Mouse (Mus musculus): Measurements from ENCODE around the gene Ifngr1. TPM values are rescaled to one million over a fixed set of nuclear protein-coding genes. Genes with fewer than 3 reads are reported as not detected.
A peak's percentile ranks its signal among the peaks of the same experiment; 100 is the strongest.

Ifngr1 gene
- total RNA-seq (2021) = 10 to 100 TPM; 18.7 to 20.1 TPM
- long read RNA-seq, transcript Ifngr1-201 (7 exons, 2,112 nt) = major isoform, 27 of 27 reads
- long read RNA-seq, partial matches to known transcripts = 0 of 27 reads
- long read RNA-seq, other reads (novel, unspliced or antisense) = 0 of 27 reads

DNA sequence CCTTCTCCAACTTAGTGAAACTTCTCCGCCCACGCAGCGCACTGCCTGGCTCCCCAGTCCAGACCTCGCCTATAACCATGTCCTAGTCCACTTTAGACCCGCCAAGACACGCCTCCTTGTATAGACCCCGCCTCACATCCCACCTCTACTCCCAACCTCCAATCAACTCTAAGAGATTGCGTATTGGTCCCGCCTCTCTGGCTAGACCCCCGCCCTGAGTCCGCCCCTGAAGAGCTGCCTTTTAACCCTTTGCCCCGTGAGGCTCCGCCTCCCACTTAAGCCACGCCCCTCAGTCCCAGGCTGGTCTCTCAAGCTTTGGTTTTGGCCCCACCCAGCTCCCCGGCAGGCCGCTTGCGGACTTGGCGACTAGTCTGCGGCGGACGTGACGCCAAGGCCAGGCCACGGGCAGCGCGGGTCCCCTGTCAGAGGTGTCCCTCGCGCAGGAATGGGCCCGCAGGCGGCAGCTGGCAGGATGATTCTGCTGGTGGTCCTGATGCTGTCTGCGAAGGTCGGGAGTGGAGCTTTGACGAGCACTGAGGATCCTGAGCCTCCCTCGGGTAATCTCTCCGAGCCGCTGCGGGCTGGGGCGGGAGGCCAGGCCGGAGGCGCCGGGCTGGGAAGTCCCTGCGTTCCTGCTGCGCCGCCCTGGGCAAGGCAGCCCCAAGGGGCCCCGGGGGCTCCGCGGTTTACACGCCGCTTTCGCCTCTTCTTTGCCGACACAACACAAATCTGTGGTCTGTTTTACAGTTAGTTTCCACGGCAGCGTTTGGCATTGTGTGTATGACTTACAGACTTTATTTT lies at the start of gene Ifngr1:
Gene Ifngr1, plus strand, starts transcription at position 309 of the 801 bp plus-strand sequence.
- peak; percentile 92 to 95 for DNase-seq (ENCODE audit: low spot score in 2 of 2)

DNA sequence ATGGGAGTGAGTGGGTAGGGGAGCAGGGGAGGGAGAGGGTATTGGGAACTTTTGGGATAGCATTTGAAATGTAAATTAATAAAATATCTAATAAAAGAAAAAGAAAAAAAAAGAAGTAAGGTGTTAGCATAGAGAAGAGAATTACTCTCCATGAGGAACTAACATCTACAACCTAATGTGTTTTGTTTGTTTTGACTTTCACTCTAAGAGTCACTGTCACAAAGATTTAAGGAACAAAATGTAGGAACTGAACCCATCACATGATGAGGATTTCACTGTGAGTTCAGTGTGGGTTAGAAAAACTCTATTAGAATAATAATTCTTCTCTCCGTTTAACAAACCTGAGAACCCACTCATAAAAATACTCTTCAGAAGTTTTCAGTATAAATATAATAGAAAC lies 44.9 kb upstream of the Ifngr1 start:
- DNase-seq (ENCODE audit: low spot score in 2 of 2) = no peak

DNA sequence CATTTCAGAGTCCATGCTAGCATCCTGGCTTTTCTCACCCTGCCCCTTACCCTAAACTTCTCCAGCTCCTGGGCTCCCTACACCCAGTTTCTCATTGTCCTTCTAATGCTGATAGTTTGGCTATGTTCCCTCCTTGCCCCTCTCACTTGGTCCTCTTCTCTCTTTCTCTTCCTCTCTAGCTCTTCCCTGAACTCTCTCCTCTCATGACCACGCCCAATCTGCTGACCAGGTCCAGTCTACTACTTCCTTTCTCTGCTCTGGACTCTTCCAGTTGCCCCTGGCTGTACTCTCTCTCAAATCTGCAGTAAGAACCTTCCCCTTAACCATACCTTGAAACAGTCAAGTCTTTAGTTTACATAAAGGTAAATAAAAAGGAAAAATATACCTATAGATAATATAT lies 43.7 kb upstream of the Ifngr1 start:
- no peak for DNase-seq (ENCODE audit: low spot score in 2 of 2)

DNA sequence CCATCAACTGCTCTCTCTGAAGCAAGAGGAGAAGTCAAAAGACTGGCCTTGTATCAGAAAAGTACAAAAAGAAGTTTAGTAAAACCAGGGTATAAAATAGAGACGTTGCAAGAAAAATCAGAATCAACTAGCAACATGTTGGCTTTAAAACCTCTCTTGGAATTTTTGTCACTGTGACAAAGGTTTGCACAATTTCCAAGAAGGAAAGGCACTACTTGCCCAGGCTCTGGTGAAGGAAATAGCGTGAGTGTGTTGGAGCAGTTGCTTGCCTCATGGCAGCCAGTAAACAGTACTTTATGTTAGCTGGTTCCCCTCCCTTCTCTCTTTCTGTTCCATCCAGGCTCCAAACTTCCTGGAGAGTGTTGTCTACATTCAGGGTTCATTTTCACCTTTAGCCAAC lies 43.3 kb upstream of the Ifngr1 start:
- DNase-seq (ENCODE audit: low spot score in 2 of 2) = no peak

DNA sequence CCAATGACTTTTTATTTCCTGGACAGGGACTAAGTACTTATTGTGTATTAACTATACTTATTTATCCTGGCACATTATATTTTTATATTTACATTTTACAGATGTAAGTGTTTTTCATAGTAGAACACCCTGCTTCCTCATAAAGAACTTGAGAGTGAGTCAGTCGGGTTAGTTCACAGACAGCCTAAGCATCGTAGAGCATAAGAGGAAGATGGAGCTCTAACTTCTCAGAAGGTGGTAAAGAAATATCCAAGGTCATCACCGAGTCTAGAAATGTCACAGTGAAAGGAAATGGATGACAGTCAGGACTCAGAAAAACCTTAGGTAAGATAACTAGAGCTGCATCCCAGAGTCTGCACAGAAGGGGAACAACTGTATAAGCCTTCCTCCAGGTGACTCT lies 40.2 kb upstream of the Ifngr1 start:
- DNase-seq (ENCODE audit: low spot score in 2 of 2) = no peak

DNA sequence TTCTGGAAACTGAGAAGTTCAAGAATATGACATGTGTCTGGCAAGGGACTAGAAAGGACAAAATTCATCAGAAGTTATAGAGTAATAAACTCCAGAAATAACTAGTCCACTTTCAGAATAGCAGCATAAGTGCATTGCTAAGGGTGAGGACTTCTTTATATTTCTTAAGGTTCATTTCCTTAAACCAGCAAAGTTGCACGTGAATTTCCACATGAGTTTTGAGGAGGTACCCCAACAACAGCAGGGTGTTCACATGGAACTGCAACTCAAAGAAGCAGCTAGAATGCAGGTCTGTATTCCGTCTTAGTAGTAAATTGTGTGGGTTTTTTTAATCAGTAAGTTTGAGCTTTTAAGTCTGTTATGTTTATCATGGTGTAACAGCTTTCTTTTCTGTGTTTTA lies 37.9 kb upstream of the Ifngr1 start:
- no peak for DNase-seq (ENCODE audit: low spot score in 2 of 2)

DNA sequence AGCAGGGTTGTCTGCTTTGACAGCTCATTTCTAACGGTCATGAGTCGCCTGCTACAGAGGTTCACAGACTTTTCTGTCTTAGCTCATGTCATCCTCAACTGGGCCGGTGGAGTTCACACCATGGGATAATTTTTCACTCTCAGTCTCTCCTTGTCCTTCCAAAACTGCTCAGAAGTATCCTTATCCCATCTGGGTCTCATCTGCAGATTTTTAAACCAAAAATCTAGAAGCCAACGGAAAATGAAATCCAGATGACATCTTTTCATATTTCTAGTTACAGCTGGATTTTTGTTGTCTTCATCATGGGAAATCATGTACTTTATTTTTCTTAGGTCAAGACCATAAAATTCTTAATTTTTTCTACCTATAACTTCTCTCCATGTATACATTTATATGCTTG lies 34.1 kb upstream of the Ifngr1 start:
- no peak for DNase-seq (ENCODE audit: low spot score in 2 of 2)

DNA sequence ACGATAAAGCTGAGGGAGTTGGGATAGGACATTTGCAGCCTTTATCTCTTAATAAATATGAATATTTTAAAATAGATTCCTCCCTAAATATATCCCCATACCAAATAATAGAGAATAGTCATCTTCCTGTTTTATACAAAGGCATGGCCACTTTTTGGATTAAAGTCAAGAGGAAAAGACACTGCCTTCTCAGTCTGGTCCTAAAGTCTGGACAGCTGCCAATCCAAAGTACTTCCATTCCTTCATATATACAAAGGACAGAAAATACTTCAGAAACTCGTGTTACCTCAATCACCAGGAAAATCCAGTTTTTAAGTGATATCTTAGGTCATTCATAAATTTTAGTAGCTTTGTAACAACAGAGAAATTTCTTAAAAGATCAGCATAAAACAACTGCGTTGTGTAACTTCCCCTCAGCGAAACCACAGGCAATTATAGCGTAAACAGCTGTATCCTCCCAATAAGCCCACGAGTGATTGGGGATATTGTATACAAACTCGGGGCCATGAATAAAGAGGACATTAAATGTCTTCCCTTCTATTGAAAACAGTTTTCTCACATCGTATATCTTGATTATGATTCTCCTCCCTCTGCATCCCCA lies 32.1 kb upstream of the Ifngr1 start:
- no peak for DNase-seq (ENCODE audit: low spot score in 2 of 2)

DNA sequence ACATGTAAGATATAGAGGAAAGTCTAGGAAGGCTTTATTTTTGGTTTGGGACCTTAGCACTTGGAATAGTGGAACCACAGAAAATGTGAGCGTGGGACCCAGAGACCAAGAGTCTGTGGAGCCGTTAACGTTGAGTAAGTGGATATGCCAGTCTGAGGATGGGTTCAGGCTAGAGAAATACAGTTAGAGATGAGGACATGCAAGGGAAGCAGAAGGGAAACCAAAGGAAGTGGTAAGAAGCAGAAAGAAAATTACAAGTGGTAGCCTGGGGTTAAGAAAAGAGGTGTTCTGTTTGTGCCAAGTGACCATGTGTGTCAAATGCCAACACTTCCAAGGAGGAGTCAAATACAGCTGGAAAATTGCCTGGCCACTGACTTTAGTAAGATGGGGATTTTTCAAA lies 29.2 kb upstream of the Ifngr1 start:
- DNase-seq (ENCODE audit: low spot score in 2 of 2) = no peak

DNA sequence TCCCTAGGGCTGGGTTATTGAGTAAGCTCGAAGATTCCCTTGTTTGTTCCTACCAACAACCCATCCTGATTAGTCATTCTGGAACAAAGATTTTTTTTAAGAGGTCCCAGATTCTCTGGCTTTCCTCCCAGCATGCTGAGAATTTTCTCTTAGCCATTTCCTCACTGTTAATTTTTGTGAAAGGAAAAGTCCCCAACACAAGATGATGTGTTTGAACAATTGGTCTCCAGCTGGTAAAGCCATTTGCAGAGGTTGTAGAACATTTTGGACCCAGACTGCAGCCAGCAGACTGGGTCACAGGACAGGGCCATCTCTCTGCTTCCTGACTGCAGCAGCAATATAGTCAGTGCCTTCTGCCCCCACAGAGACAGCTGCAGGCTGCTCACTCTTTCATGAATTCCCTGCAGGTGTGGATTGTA lies 28.3 kb upstream of the Ifngr1 start:
- DNase-seq (ENCODE audit: low spot score in 2 of 2) = peak in 1 of 2 experiments; percentile 13

DNA sequence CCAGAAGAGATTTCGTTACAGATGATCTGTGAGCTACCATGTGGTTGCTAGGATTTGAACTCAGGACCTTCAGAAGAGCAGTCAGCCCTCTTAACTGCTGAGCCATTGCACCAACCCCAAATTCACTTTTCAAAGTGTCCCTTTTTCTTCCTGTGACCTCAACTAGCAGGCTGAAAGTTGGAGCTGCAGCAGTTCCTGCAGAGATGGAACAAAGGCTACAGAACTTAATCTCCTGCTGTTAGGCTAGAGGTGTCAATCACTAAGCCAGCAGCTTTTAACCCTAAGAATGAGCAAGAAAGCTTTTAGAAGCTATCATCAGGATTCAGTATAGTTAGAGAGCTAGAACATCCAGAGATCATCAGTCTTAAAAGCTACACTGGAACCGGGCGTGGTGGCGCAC lies 24.3 kb upstream of the Ifngr1 start:
- DNase-seq (ENCODE audit: low spot score in 2 of 2) = no peak

DNA sequence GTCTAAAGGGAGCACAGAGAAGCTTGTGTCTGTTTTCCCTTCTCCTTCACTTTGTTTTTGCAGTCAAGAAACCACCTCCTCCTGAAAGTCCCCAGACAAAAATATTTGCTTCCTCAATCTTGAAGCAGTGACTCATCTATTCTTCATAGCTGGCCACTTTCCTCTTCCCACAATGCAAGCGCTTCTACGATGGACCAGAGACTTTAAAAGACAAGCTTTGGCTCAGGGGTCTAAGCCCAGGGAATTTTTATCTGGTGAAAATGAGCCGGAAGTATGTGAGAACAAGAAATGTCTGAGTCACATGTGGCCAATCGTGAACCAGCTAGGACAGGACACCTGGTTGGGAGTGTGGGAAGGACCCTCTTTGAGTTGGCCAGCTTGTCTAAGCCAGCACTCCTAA lies 21.5 kb upstream of the Ifngr1 start:
- DNase-seq (ENCODE audit: low spot score in 2 of 2) = no peak

DNA sequence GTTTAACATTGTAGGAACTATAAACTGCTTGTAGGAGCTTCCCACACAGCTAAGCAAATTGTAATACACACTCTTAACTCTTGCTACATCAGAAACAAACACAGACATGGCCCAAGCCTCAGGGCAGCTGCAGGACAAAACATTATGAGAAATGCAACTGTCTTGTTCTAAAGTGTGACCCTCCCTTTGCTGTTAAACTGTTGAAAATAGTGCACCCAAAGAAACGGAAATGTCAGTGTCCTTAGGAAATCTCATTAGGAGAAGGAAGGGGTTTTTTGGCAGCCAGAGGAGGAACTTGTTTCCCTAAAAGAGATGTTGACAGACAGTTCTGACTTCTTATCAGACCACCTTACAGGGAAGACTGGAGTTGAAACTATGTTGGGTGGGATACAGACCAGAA lies 21.0 kb upstream of the Ifngr1 start:
- DNase-seq (ENCODE audit: low spot score in 2 of 2) = no peak

DNA sequence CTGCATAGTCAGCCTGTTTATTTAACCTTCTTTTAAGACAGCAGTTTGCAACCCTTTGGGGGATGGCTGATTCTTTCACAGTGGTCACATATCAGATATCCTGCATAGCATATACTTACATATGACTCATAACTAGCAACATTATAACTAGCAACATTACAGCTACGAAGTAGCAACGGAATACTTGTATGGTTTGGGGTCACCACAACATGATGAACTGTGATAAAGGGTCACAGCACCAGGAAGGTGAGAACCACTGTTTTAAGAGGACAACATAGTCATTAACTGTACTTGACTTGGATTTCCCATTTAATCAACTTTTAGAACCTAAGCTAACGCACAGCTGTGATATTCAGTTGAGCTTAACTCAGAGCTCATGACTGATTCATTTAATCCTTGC lies 14.2 kb upstream of the Ifngr1 start:
- DNase-seq (ENCODE audit: low spot score in 2 of 2) = no peak

DNA sequence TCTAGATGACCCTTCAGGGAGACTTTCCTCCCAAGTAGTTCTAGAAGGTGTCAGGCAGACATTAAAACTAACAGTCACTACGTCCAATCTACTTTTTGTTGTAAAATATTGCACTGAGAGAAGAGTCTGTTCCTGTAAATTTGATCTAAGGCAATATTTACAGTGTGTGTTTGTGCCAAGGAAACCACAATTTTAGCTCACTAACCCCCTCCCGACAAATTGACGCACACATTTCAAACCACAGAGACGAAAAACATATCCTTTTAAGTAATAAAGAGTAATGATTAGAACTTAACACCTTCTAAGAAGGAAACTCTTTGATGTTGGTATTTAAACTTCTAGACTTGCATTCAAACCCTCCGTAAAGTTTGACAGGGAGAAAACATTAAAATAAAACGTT lies 13.7 kb upstream of the Ifngr1 start:
- no peak for DNase-seq (ENCODE audit: low spot score in 2 of 2)

DNA sequence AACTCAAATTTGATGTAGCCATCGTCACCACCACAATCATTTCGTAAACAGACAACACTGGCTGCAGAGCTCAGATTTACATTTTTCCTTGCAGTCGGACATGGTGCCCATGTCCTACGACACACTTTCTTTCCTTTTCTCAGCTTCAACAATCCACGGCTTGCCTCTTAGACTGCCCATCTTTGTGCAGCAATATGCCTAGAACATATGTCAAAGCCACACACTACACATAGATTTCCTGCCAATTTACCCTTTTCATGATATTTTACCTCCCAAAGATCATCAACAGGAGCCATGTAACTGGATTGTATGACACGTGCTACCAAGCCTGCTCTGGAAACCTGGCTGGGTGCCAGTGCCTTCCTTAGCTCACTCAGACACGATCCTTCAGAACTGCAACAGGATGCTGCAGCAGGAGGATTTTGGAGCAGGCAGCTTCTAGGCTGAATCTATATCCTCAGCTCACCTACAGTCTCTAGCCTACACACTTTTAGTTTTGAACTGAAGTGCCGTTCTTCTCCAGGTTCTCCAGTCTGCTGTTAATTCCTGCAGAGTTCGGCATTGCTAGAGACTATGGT lies 13.3 kb upstream of the Ifngr1 start:
- DNase-seq (ENCODE audit: low spot score in 2 of 2) = peak in 1 of 2 experiments; percentile 32

DNA sequence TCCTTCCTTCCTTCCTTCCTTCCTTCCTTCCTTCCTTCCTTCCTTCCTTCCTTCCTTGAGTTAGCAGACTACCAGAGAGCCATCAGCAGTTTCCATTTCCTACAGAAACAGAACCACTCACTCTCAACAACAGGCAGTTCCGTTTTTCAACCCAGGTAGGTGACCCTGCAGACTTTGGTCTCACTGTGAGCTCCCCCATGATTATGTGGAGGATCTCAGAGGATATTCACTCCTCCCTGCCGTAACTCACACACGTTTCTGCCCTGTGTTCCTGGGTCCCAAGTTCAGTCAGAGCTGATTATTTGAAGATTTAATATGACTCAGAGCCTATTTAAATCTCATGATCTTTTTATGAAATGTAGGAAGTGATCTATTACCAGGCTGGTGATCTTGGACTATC lies 11.1 kb upstream of the Ifngr1 start:
- no peak for DNase-seq (ENCODE audit: low spot score in 2 of 2)

DNA sequence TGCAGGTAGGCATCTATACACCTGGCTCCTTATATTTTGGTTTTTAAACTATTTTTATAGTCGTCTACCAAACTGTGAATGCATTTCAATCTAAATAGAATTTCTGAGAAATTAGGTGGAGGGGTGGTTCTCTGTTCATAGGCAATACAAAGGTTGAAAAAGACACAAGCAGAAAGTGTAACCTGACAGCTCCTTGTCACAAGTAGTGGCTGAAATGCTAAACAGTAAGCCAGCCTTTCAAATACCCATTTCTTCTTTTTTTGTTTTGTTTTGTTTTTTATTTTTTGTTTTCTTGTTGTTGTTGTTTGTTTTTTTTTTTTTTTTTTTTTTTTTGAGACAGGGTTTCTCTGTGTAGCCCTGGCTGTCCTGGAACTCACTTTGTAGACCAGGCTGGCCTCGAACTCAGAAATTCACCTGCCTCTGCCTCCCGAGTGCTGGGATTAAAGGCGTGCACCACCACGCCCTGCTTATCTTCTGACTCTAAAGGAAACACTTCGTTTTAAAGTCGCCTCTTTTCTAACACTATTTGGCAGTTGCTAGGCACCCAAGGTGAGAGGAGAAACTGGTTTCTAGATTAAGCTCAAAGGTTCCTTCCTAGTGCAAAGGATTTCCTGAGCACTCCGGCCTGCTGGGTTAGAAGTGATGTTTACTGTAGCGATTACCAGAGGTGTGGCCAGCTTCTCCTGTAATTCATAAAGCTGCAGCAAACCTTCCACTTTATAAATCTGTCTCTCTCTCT lies 9.7 kb upstream of the Ifngr1 start:
- DNase-seq (ENCODE audit: low spot score in 2 of 2) = no peak

DNA sequence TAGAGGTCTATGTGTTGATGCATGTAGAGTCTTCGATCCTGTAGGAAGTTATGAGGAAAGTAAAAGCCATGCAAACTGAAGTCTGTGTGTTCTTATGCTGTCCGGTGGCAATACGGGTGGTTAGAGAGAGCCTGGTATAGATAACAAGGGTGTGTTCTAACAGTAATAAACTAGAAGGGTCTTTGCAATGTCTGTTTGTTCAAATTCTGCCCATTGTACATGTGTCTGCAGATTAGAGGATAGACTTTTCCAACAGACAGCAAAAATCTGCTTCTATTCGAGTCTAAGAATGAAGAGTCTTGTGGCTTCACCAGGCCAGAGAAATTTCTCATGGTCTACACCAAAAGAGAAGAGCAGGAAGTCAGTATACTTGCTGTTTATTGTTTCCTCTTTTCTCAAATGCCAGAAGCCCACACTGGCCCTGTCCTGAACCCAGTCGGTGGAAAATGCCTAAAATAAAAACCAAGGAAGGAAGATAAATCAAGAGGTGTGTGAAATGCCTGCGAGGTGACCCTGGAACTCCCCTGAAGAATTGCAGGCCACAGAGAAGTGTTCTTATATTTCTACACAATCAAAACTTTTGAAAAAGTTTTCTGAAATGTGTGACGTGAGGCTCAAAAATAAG lies 8.8 kb upstream of the Ifngr1 start:
- DNase-seq (ENCODE audit: low spot score in 2 of 2) = no peak

DNA sequence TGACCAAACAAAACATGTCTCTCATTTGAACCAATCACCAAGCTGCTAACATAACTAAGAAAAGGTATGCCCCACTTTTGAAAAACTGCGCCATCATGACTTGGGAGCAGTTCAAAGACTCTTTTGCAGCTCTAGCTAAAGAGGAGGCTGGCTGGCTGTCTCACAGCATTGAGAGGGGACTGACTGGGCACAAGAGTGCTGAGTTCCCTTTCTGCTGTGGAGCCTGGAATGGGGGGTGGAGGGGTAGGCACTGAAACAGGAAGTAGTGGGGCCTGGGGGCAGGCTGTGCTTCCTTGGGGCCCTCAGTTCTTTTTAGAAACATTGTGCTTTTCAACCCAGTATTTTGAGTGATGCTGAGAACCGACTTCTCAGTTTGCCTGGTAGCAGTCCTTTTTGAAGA lies 7.7 kb upstream of the Ifngr1 start:
- no peak for DNase-seq (ENCODE audit: low spot score in 2 of 2)

DNA sequence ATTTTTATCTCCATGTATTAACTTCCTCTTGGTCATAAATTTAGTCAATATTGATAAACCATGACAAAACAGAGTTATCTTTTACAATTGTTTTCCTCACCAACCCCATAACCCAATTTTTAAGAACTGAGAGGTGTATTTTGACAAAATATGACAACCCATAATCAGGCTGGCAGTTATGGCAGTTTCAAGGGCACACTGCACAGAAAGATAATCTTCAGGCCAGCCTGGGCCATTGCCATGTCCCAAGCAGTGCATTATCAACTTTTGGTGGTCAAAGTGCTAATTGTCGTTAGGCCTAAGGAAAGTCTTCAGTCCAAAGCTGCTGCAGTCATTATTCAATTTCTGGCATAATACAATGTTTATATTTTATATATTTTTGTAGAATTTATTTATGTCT lies 6.9 kb upstream of the Ifngr1 start:
- no peak for DNase-seq (ENCODE audit: low spot score in 2 of 2)

All from layer of hippocampus, adult 18-20 months (tissue).